Mouse (Mus musculus): Measurements from ENCODE around the gene Fam222a.

The Fam222a gene

DNA sequence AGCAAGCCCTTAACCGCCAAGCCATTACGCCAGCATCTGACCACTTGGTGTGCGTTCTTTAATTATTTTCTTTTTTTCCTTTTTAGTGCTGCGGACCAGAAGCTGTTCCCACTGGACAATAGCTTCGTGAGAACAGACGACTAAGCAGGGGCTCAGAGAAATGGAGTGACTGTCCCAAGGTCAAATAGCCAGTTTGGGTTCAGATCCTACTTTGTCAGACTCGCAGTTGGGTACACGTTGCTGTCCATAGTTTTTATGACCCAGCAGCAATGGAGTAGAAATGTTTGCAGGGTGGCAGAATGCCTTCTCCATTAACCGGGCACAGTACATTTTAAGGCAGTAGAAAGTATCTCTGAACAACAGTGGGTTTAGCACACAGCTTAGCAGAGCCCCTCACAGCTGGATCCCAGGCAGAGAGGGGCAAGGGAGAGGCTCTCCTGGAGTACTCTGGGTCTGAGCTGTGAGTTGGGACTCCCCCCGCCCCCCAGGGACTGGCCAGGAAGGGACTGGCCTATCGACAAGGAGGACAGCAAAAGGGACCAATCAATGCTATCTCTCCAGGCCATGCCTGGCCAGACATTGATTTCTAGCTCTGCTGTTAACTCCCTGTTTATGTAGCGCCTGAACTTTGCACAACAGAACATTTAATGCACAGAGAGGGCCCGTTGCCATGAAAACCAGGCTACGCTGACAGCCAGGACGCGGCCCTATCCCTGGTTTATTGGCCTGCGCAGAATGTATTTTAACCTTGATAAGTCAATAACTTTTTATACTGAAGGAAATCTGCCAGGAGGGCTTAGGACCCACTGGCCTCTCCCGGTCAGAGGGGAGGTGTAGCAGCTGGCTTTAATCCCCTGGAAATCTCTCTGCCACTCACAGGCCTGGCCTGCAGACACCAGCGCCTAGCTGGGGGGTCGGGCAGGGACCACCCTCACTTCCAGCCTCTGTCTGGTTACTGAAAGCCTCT is 9.8 kb upstream of the Fam222a start:
- no peak for DNase-seq (ENCODE audit: low read depth in 2 of 2, low spot score in 2 of 2)

GRCm38 (mm10) chr5:114560533-114560936 is 7.3 kb upstream of the Fam222a start:
- DNase-seq (ENCODE audit: low read depth in 2 of 2, low spot score in 2 of 2) = no peak

- no peak for DNase-seq (ENCODE audit: low read depth in 2 of 2, low spot score in 2 of 2)
These were observed 6.9 kb upstream of the Fam222a start for GRCm38 (mm10) chr5:114560965-114561364.

GRCm38 (mm10) chr5:114563994-114564393 is 3.8 kb upstream of the Fam222a start:
- DNase-seq (ENCODE audit: low read depth in 2 of 2, low spot score in 2 of 2) = no peak

- DNase-seq (ENCODE audit: low read depth in 2 of 2, low spot score in 2 of 2) = no peak
These were observed 2.5 kb upstream of the Fam222a start for GRCm38 (mm10) chr5:114565305-114565704.

DNA sequence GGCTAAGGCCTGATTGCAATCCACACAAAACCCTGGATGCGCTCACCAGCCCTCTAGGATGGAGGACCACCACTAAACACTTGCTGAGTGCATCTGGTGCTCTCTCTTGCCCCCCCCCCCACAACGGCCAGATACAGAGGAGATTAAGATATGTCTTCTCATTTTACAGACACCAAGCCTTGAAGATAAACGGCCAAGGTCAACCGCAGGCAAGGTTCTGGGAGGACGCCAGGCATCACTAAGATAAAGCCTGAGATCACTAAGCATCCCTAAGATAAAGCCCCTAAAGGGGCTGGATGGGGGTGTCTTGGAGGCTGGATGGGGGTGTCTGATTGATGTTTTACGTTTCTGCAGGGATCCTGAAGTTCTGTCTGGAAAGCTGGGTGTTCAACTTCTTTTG is 2.1 kb upstream of the Fam222a start:
- no peak for DNase-seq (ENCODE audit: low read depth in 2 of 2, low spot score in 2 of 2)

DNA sequence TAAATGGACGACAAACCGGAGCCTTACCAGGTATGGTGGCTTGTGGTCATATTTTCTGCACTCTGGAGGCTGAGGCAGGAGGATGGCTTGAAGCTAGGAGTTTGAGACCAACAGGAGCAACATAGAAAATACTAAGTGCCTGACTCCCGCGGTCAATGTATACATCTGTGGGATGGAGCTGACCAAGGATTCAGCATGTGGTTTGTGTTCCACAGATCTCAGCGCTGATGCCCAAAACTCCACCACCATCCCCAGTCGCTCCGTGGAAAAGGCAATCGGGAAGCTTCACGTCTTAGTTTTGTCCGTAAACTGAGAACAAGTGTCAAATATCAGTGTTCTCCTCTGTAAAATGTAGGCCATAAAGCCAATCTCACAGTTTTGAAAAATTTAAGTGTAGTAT is 1.4 kb upstream of the Fam222a start:
- no peak for DNase-seq (ENCODE audit: low read depth in 2 of 2, low spot score in 2 of 2)

DNA sequence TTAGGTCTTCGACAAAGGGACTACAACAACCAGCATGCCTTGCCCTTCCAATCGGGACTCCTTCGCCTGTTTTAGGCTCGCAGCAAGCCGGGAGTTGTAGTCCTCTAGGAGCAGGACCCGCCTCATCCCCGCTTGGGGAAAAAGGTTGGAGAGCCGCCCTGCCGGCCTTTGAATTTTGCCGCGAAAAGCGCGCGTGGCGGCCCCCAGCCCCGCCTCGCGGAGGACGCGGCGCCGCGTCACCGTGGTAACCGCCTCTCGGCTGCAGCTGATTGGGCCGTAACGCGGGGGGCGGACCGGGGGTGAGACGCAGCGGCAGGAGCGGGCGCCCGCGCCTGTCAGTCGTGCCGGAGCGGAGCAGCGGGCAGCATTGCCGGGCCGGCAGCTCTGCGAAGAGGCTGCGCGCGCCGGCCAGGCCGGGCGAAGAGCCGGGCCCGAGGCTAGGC is 720 bp upstream of the Fam222a start:
- peak; percentile 69 to 79 for DNase-seq (ENCODE audit: low read depth in 2 of 2, low spot score in 2 of 2)

DNA sequence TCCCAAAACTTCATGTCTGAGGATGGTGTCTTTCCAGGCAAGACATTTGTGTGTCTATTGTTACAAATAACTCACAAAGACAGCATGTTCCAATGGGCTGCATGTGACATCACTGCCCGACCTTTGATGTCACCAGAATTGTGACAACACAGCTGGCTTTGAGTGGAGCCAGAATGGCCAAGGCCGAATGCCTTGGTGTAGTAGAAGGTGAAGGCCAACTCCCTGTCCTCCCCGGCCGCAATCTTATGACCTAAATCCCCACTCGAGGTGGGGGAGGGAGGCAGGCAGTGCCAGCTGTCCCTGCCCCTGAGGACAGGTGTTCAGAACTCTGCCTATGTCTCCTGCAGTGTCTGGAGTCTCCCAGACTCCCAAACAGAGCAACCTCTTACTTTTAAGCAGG is 1.0 kb downstream of the Fam222a start:
- DNase-seq (ENCODE audit: low read depth in 2 of 2, low spot score in 2 of 2) = no peak

DNA sequence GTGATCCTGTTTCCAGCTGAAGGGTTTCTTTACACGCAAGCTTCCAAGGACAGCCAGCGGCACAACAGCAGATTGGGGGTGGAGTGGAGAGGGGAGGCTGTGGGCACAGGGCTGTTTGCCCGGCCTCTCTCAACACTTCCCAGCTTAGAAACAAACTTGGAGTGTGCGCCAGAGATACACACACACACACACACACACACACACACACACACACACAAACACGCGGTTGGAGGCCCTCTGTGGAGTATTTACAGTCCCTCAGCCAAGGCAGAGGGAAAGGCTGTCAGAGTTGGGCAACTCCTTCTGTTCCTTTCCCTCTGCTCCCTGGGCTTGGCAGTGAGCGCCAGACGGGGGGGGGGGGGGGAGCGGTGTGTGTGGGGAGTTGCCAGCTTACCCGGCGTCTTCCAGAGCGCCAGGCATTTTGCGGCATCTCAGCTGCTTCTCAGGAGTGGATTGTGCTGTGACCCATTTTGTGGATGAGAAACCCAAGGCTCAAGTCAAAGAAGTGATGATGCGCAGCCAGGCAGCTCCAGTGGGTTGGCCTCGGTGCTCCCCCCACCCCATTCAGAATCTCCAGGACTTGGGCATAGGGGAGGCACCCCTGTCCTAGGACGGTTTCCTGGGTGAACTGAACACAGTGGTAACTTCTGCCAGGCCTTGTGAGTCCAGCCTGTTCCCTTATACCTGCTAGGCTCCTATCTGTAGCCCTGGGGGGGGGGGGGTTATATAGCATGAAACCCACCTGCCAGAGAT is 2.3 kb downstream of the Fam222a start:
- DNase-seq (ENCODE audit: low read depth in 2 of 2, low spot score in 2 of 2) = no peak

- no peak for DNase-seq (ENCODE audit: low read depth in 2 of 2, low spot score in 2 of 2)
These were observed 3.1 kb downstream of the Fam222a start for GRCm38 (mm10) chr5:114570791-114571450.

GRCm38 (mm10) chr5:114571451-114572030 is 3.7 kb downstream of the Fam222a start:
- DNase-seq (ENCODE audit: low read depth in 2 of 2, low spot score in 2 of 2) = no peak

DNA sequence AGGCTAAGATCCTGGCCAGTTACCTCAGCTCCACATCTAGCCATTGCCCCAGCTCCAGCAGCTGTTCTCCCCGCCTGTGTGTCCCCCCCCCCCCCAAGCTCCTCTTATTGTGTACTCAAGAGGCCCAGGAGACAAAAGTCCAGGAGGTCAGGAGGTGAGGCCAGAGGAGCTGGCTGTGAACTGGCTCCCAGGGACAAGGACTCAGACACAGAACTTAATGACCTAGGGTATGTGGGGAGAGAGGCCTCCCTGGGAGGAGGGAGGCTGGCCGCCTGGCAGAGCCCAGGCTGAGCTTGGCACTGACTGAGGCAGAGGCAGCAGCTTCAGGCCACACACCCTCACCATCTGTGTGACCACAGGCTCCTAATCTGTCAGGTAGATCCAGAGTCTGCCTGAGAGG is 5.2 kb downstream of the Fam222a start:
- no peak for DNase-seq (ENCODE audit: low read depth in 2 of 2, low spot score in 2 of 2)

- DNase-seq (ENCODE audit: low read depth in 2 of 2, low spot score in 2 of 2) = no peak
These were observed 6.3 kb downstream of the Fam222a start for GRCm38 (mm10) chr5:114573920-114574628.

DNA sequence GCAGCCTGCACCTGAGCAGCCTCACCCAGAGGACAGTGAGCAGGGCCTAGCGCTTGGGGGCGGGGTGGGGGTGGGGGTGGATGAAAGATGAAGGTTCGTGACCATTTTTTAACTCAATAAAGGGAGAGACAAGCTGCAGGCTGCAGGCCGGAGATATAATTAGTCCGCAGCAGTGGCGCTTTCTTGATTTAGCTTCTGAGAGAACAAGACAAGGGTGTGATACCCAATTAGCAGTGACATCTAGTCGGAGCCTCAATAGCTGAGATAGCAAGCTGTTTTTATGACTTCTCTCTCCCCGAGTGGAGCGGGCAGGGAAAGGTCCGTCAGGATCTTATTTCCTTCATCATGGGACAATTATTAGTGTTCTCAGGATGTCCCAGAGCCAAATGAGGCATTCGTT is 7.2 kb downstream of the Fam222a start:
- no peak for DNase-seq (ENCODE audit: low read depth in 2 of 2, low spot score in 2 of 2)

DNA sequence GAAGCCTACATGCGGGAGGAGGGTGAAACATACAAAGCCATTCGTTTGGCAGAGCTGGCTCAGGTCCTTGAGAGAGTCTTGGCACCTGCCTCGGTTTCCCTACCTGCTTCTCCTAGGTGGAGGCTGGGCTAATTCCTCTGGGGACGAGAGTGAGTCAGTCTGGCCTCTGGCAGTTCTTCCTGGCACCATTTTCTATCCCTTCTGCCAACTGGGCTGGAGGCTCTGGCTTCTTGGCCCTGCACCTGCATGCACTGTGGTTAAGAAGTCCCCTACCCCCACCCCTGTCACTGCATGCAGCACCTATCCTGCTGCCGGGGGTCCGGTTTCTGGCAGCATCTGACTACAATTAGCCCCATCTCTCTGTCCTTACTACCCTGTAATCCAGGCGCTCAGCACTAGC is 7.7 kb downstream of the Fam222a start:
- DNase-seq (ENCODE audit: low read depth in 2 of 2, low spot score in 2 of 2) = no peak

DNA sequence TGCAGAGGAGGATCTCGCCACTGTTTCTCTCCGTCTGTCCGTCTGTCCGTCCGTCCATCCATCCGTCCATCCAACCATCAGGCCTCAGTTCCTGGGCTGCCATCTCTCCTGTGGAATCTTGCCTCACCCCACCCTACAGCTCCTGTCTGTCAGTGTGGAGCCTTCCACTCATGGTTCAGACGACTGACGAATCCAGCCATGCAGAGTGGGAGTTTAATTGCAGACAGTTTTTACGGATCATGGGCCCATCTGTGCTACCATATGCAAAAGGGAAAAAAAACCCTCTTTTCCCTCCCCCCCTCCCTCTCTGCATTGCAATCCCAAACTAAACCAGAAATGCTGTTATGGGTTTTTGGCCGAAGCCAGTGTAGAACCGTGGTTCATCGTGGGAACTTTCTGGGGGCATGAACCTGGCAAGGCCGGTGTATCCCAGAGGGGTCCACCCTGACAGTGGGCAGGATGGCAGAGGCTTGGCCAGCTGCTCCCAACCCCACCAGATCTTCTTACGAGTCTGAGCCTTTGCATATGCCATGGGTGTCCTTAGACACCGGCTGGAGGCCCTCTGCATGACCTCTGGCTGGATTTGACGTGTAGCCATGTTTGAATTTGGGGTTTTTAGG is 8.3 kb downstream of the Fam222a start:
- no peak for DNase-seq (ENCODE audit: low read depth in 2 of 2, low spot score in 2 of 2)

DNA sequence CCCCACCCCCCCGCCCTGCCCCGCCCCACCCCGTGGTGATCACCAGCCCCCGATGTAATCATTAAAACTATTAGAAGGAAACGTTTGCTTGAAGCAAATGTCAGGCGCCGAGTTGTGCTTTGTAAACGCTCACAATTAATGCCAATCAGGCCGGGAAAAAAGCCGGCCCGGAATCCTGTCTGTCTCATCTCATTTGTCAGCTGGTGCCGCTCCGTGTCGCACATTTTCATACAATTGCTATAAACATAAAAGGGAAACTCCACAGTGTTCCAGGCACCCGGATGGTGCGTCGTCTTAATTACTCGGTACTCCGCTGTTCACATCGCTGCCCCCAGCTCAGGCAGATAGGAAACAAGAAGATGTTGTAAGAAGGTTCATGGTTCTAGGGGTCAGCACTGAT is 10.5 kb downstream of the Fam222a start:
- DNase-seq (ENCODE audit: low read depth in 2 of 2, low spot score in 2 of 2) = no peak

DNA sequence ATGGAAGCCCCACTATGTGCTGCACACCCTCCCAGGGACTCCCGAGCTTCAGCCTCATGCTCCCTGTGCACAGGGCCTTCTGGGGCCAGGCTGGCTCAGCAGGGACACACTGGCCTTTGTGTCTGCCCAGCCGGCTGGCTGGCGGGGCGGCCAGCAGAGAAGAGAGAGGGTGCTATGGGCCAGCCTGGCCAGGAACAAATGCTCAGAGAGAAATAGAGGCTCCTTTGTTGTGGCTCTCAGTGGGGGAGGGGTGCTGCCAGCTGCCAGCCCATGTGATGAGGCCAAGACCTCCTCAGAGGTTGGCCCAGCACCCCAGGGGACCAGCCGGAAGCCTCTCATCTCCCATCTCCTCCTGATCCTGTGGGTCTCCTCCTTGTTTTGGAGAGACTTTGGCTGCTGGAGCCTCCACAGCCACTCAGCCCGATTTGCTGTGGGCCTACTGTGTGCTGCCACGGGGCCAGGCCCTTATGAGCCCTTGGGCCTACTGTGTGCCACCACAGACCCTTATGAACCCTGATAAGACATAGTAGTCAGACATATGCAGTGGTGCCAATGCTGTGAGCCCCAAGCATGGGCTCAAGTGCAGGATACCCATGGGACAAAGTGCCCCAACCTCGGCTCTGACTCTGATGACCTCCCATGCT is 12.0 kb downstream of the Fam222a start:
- no peak for DNase-seq (ENCODE audit: low read depth in 2 of 2, low spot score in 2 of 2)

GRCm38 (mm10) chr5:114581486-114581885 is 13.7 kb downstream of the Fam222a start:
- DNase-seq (ENCODE audit: low read depth in 2 of 2, low spot score in 2 of 2) = no peak
